Mouse (Mus musculus): ENCODE data around the gene Cdrt4. TPM values are rescaled to one million over a fixed set of nuclear protein-coding genes. Genes with fewer than 3 reads are reported as not detected.

Cdrt4 gene
- polyA plus RNA-seq, 1 experiment: not detected

- H3K4me3 ChIP-seq (ENCODE audit: insufficient read depth, low read length): no peak overlapping the region
- TF ChIP-seq POLR2A (IDR thresholded peaks at IDR 0.05; ENCODE audit: extremely low read depth, insufficient read depth, low read length) (no peak), CTCF (IDR thresholded peaks at IDR 0.05; ENCODE audit: extremely low read depth, insufficient read depth, low read length) (no peak)
- H3K27ac ChIP-seq (ENCODE audit: insufficient read depth, low read length): no peak overlapping the region
- peaks cover 2% of the 10 kb centered on the region; the same call in 1 of the 2 replicates for H3K4me1 ChIP-seq (ENCODE audit: control insufficient read depth, insufficient read depth, low read length)
Observed at GRCm38 (mm10) chr11:62997718-62998281, 46.8 kb downstream of the Cdrt4 start.

DNA sequence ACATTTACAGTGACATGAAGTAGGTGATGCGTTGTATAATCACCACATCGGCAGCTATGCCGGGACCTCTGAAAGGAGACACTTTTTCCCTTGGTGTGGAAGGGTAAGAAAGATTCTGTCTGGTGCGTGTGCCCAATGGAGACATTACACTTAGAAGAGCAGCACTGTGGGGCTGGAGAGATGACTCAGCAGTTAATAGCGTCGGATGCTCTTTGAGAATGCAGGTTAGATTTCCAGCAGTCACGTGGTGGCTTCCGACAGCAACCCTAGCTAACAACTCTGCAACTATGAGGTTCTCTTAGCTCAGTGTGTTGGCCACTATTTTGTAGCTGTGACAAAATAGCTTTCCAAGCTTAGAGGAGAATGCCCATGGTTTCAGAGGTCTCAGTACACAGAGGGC lies 49.1 kb downstream of the Cdrt4 start:
- Histone ChIP-seq H3K4me1 (ENCODE audit: control insufficient read depth, insufficient read depth, low read length) (peaks cover 2% of the 10 kb centered on the region; the same call in 1 of the 2 replicates), H3K4me3 (ENCODE audit: insufficient read depth, low read length) (no peak overlapping the region), H3K27ac (ENCODE audit: insufficient read depth, low read length) (no peak overlapping the region)
- TF ChIP-seq CTCF (IDR thresholded peaks at IDR 0.05; ENCODE audit: extremely low read depth, insufficient read depth, low read length) (no peak), POLR2A (IDR thresholded peaks at IDR 0.05; ENCODE audit: extremely low read depth, insufficient read depth, low read length) (no peak)

DNA sequence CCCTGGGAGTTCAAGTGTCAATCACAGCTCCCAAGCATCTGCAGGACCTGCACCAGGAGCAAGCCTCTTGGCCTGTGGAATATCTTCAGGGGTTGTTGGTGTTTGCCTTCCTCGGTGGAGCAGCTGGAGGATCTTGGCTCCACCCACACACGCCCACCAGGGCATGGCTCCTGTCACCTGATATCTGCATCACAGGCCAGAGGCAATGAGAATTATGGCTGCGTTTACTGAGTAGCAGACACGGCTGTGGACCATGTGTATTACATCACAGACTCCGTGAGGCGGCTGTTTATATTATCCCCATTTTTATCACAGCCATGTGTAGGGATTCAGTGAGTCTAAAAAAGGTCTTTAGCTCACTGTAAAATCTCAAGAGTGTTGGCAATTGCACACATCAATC lies 53.6 kb downstream of the Cdrt4 start:
- TF ChIP-seq CTCF (IDR thresholded peaks at IDR 0.05; ENCODE audit: extremely low read depth, insufficient read depth, low read length): no peak
- TF ChIP-seq POLR2A (IDR thresholded peaks at IDR 0.05; ENCODE audit: extremely low read depth, insufficient read depth, low read length): no peak
- H3K4me3 ChIP-seq (ENCODE audit: insufficient read depth, low read length): no peak overlapping the region
- no peaks in the 10 kb centered on the region for H3K4me1 ChIP-seq (ENCODE audit: control insufficient read depth, insufficient read depth, low read length)
- H3K27ac ChIP-seq (ENCODE audit: insufficient read depth, low read length): no peak overlapping the region

- H3K27ac ChIP-seq (ENCODE audit: insufficient read depth, low read length): no peak overlapping the region
- H3K4me3 ChIP-seq (ENCODE audit: insufficient read depth, low read length): no peak overlapping the region
- no peaks in the 10 kb centered on the region for H3K4me1 ChIP-seq (ENCODE audit: control insufficient read depth, insufficient read depth, low read length)
- TF ChIP-seq POLR2A (IDR thresholded peaks at IDR 0.05; ENCODE audit: extremely low read depth, insufficient read depth, low read length) (no peak), CTCF (IDR thresholded peaks at IDR 0.05; ENCODE audit: extremely low read depth, insufficient read depth, low read length) (no peak)
Observed at GRCm38 (mm10) chr11:63007376-63007775, 56.4 kb downstream of the Cdrt4 start.

- no peak overlapping the region for H3K27ac ChIP-seq (ENCODE audit: insufficient read depth, low read length)
- no peaks in the 10 kb centered on the region for H3K4me1 ChIP-seq (ENCODE audit: control insufficient read depth, insufficient read depth, low read length)
- TF ChIP-seq CTCF (IDR thresholded peaks at IDR 0.05; ENCODE audit: extremely low read depth, insufficient read depth, low read length) (no peak), POLR2A (IDR thresholded peaks at IDR 0.05; ENCODE audit: extremely low read depth, insufficient read depth, low read length) (no peak)
- H3K4me3 ChIP-seq (ENCODE audit: insufficient read depth, low read length): no peak overlapping the region
Observed at GRCm38 (mm10) chr11:63008004-63008403, 57.0 kb downstream of the Cdrt4 start.

- TF ChIP-seq CTCF (IDR thresholded peaks at IDR 0.05; ENCODE audit: extremely low read depth, insufficient read depth, low read length): no peak
- TF ChIP-seq POLR2A (IDR thresholded peaks at IDR 0.05; ENCODE audit: extremely low read depth, insufficient read depth, low read length): no peak
- no peaks in the 10 kb centered on the region for H3K4me1 ChIP-seq (ENCODE audit: control insufficient read depth, insufficient read depth, low read length)
- H3K27ac ChIP-seq (ENCODE audit: insufficient read depth, low read length): no peak overlapping the region
- no peak overlapping the region for H3K4me3 ChIP-seq (ENCODE audit: insufficient read depth, low read length)
Observed at GRCm38 (mm10) chr11:63009761-63010160, 58.8 kb downstream of the Cdrt4 start.

DNA sequence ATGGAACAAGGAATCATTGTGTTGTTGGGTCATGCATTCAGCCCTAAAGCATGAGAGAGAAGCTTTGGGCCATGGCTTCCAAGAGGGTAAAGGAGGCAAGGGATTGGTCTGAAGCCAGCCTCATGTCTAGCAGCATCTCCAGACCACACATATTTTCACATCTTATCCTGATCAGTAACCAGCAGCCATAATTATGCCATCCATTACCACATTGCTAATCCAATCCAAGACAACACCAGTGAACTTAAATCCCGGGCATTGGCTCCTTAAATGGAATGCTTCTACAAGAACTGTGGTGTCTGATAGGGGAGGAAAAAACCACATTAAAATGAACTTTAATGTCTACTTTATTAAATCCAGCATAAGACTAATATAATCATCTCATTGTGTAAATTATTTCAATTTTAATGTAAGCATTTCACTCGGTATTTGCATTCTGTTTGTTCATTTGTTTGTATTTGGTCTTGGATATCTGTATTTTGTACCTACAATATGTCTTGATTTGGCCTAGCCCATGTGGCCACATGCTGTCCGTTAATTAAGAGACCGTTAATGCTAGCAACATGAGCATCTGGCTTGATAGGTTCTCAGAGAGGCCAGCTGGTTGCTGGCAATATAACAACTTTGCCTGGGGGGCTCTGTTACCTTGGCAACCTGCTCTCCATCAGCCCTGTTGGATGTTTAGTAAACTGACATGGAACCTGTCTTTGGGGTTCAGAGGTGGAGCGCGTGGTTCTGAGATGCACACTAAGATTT lies 66.5 kb downstream of the Cdrt4 start:
- Histone ChIP-seq H3K4me1 (ENCODE audit: control insufficient read depth, insufficient read depth, low read length) (no peaks in the 10 kb centered on the region), H3K27ac (ENCODE audit: insufficient read depth, low read length) (no peak overlapping the region), H3K4me3 (ENCODE audit: insufficient read depth, low read length) (no peak overlapping the region)
- TF ChIP-seq CTCF (IDR thresholded peaks at IDR 0.05; ENCODE audit: extremely low read depth, insufficient read depth, low read length) (no peak), POLR2A (IDR thresholded peaks at IDR 0.05; ENCODE audit: extremely low read depth, insufficient read depth, low read length) (no peak)

- Histone ChIP-seq H3K4me3 (ENCODE audit: insufficient read depth, low read length) (no peak overlapping the region), H3K27ac (ENCODE audit: insufficient read depth, low read length) (no peak overlapping the region), H3K4me1 (ENCODE audit: control insufficient read depth, insufficient read depth, low read length) (no peaks in the 10 kb centered on the region)
- TF ChIP-seq POLR2A (IDR thresholded peaks at IDR 0.05; ENCODE audit: extremely low read depth, insufficient read depth, low read length) (no peak), CTCF (IDR thresholded peaks at IDR 0.05; ENCODE audit: extremely low read depth, insufficient read depth, low read length) (no peak)
Observed at GRCm38 (mm10) chr11:63018083-63018622, 67.2 kb downstream of the Cdrt4 start.

DNA sequence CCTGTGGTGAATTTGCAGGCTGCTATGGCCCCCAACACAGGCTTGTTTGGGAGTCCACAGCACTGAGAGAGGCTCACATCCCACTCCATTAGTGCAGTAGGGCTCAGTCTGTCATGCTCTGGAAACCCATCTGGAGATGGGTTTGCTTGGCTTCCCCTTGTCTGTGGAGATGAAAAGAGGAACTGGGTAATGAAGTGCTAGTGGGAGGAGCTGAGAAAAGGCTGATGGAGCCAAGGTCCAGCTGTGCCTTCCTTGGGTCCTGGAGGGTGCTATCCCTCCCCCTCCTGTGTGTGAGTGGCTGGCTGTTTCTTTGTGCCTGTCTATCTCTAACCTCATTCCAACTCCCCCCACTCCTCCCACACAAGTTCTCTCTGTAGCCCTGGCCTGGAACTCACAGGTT lies 69.6 kb downstream of the Cdrt4 start:
- Histone ChIP-seq H3K4me3 (ENCODE audit: insufficient read depth, low read length) (no peak overlapping the region), H3K4me1 (ENCODE audit: control insufficient read depth, insufficient read depth, low read length) (0 out of 2 replicates have a peak, but pooled peaks cover under 1% of the 10 kb centered on the region), H3K27ac (ENCODE audit: insufficient read depth, low read length) (no peak overlapping the region)
- no peak for TF ChIP-seq POLR2A (IDR thresholded peaks at IDR 0.05; ENCODE audit: extremely low read depth, insufficient read depth, low read length)

Measured in cortical plate, adult 2 months (tissue).